Mouse (Mus musculus) embryonic fibroblast, embryonic 13.5 days (primary cell): ENCODE results near the gene Zfp426.

Source experiments
- CTCF ChIP-seq: IDR thresholded peaks from 2 replicates; pipeline ENCODE4 v1.5.1; 2011; ENCODE audit warnings: mild to moderate bottlenecking, control low read depth, low read length, moderate library complexity, borderline replicate concordance; ENCODE audit not compliant: insufficient read depth
- POLR2A ChIP-seq: IDR thresholded peaks from 2 replicates; pipeline ENCODE4 v1.6.1; 2011; ENCODE audit warnings: low read depth, mild to moderate bottlenecking, control low read depth, low read length, moderate library complexity

DNA sequence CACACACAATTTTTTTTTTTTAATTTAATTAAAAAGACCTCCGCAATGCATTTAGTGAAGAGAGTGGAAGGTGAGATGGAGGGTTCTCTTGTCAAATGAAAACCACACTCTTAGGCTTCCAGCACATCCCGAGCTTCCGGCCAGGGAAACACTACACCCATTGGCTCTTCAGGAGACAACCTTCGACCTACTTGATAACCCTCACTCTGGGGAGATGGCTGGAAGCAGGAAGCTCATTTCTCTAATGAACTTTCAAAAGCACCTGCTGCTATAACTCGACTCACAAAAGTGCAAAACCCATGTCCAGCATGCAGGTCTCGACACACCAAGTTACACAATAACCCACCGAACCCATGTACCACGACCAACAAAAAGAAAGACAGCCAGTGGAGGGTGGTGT is 20.2 kb upstream of the Zfp426 start:
- TF ChIP-seq CTCF (no peak), POLR2A (no peak)
